Mouse (Mus musculus): ENCODE data around the gene Gm17469. TPM values are rescaled to one million over a fixed set of nuclear protein-coding genes. Genes with fewer than 3 reads are reported as not detected.
"Not testable (repeated sequence)": the region's sequence is repeated elsewhere in the genome, so short reads cannot be mapped to it uniquely, and the experiment has no call there.

The Gm17469 gene
- total RNA-seq (2021), result not detected
- long read RNA-seq, experiment 1, result 0 reads
- long read RNA-seq, experiment 2, result 0 reads

DNA sequence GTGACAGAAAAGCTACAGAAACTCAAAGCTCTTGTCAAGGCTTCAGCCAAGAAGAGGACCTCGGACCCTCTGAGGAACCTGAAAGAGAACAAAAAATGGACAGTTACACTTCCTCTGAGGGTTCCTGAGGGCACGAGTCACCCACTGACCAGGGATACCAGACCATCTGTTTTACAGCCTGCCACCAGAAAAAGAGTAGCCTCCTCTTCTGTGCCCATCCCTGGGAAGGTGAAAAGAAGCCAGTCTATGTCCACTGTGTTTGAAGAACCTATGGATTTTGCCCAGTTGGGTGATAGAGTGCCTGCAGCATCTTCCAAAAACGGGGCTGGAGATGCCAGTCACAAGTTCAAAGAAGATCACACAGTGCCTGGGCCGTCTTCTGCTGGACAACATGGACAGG is at the start of gene Gm17469:
Gene Gm17469 (plus strand): TSS at position 301 of the 400 bp plus-strand sequence.
- DNase-seq (ENCODE audit: low spot score in 2 of 2), result not testable (repeated sequence)

Other genes starting within 250 kb of the Gm17469 start
- gene Gm17584, start 129.3 kb upstream of the Gm17469 start, total RNA-seq (2021), result not detected

All from gastrocnemius, postnatal 4 days (tissue).